Mouse (Mus musculus): ENCODE results near the gene Bcl2a1b.
"Not testable (repeated sequence)": the region's sequence is repeated elsewhere in the genome, so short reads cannot be mapped to it uniquely, and the experiment has no call there.

The Bcl2a1b gene

GRCm38 (mm10) chr9:89198969-89199416 lies at the start of gene Bcl2a1b, which contains the start of gene Gm29094:
Gene Bcl2a1b, plus strand, starts transcription at chr9:89199209.
Gene Gm29094, plus strand, starts transcription at chr9:89199379.
- DNase-seq = peak; percentile 37

- not testable (repeated sequence) for DNase-seq
Measured at GRCm38 (mm10) chr9:89172539-89172938, 26.5 kb upstream of the Bcl2a1b start.

- DNase-seq = peak; percentile 86
Measured at GRCm38 (mm10) chr9:89178833-89179232, 20.2 kb upstream of the Bcl2a1b start.

GRCm38 (mm10) chr9:89179469-89179868 lies 19.5 kb upstream of the Bcl2a1b start:
- DNase-seq = not testable (repeated sequence)

- DNase-seq = not testable (repeated sequence)
Measured at GRCm38 (mm10) chr9:89187006-89187405, 12.0 kb upstream of the Bcl2a1b start.

GRCm38 (mm10) chr9:89195483-89195882 lies 3.5 kb upstream of the Bcl2a1b start:
- DNase-seq = not testable (repeated sequence)

GRCm38 (mm10) chr9:89197509-89197908 lies 1.5 kb upstream of the Bcl2a1b start:
- peak; percentile 72 for DNase-seq

GRCm38 (mm10) chr9:89198349-89198748 lies 660 bp upstream of the Bcl2a1b start:
- not testable (repeated sequence) for DNase-seq

GRCm38 (mm10) chr9:89202256-89202655 lies 3.2 kb downstream of the Bcl2a1b start:
- DNase-seq = not testable (repeated sequence)

- DNase-seq = not testable (repeated sequence)
Measured at GRCm38 (mm10) chr9:89208939-89209338, 9.9 kb downstream of the Bcl2a1b start.

GRCm38 (mm10) chr9:89210353-89211064 lies 11.5 kb downstream of the Bcl2a1b start, which contains the start of gene Mthfs:
Gene Mthfs, plus strand, starts transcription at chr9:89210676.
- not testable (repeated sequence) for DNase-seq

GRCm38 (mm10) chr9:89211065-89211858 lies 12.3 kb downstream of the Bcl2a1b start:
- peak; percentile 81 for DNase-seq

- peak; percentile 40 for DNase-seq
Measured at GRCm38 (mm10) chr9:89212428-89212827, 13.4 kb downstream of the Bcl2a1b start.

- DNase-seq = not testable (repeated sequence)
Measured at GRCm38 (mm10) chr9:89218174-89218573, 19.2 kb downstream of the Bcl2a1b start.

- DNase-seq = not testable (repeated sequence)
Measured at GRCm38 (mm10) chr9:89219668-89220067, 20.7 kb downstream of the Bcl2a1b start.

GRCm38 (mm10) chr9:89220704-89221287 lies 21.8 kb downstream of the Bcl2a1b start:
- DNase-seq = not testable (repeated sequence)

GRCm38 (mm10) chr9:89226071-89226470 lies 27.1 kb downstream of the Bcl2a1b start:
- DNase-seq = no peak

- no peak for DNase-seq
Measured at GRCm38 (mm10) chr9:89228122-89228521, 29.1 kb downstream of the Bcl2a1b start.

- peak; percentile 47 for DNase-seq
Measured at GRCm38 (mm10) chr9:89230897-89231497, 32.0 kb downstream of the Bcl2a1b start.

- DNase-seq = not testable (repeated sequence)
Measured at GRCm38 (mm10) chr9:89237131-89237530, 38.1 kb downstream of the Bcl2a1b start.

- not testable (repeated sequence) for DNase-seq
Measured at GRCm38 (mm10) chr9:89238976-89239505, 40.0 kb downstream of the Bcl2a1b start.

GRCm38 (mm10) chr9:89240516-89241019 lies 41.6 kb downstream of the Bcl2a1b start:
- not testable (repeated sequence) for DNase-seq
